Mouse (Mus musculus) hindbrain, embryonic 16.5 days (tissue): ENCODE data around the gene Gtf2e1. TPM values are rescaled to one million over a fixed set of nuclear protein-coding genes. Genes with fewer than 3 reads are reported as not detected.

Experiments used
- ATAC-seq: fragments of 200-750 bp; cut with Nextera tagmentation; 2 replicates; pipeline ENCODE4 v1.8.0; 2017; ENCODE audit warnings: moderate TSS enrichment, moderate library complexity
- H3K27ac ChIP-seq: fragments of 300-500 bp; sonication (generic); 2 replicates; pipeline ENCODE4 v1.5.1; 2014; ENCODE audit warnings: low read depth, mild to moderate bottlenecking, control low read depth, low read length, moderate library complexity
- H3K27me3 ChIP-seq: fragments of 300-500 bp; sonication (generic); replicated peaks from 2 replicates; pipeline ENCODE4 v1.6.1; 2014; ENCODE audit warnings: low read length; ENCODE audit not compliant: control insufficient read depth, insufficient read depth
- H3K36me3 ChIP-seq: fragments of 300-500 bp; sonication (generic); 2 replicates; pipeline ENCODE4 v1.6.1; 2014; ENCODE audit warnings: mild to moderate bottlenecking, low read length, moderate library complexity, mixed read lengths; ENCODE audit not compliant: control insufficient read depth, insufficient read depth
- H3K4me1 ChIP-seq: fragments of 300-500 bp; sonication (generic); 2 replicates; pipeline ENCODE4 v1.6.1; 2014; ENCODE audit warnings: low read depth, low read length; ENCODE audit not compliant: control insufficient read depth, insufficient read depth
- H3K4me2 ChIP-seq: fragments of 300-500 bp; sonication (generic); 2 replicates; pipeline ENCODE4 v1.6.1; 2014; ENCODE audit warnings: mild to moderate bottlenecking, low read length, control low read depth, moderate library complexity
- H3K4me3 ChIP-seq: fragments of 300-500 bp; sonication (generic); 2 replicates; pipeline ENCODE4 v1.5.1; 2014; ENCODE audit warnings: mild to moderate bottlenecking, low read length, control low read depth, moderate library complexity
- H3K9ac ChIP-seq: fragments of 300-500 bp; sonication (generic); 2 replicates; pipeline ENCODE4 v1.6.1; 2014; ENCODE audit warnings: low read depth, mild to moderate bottlenecking, control low read depth, low read length, moderate library complexity
- H3K9me3 ChIP-seq: fragments of 300-500 bp; sonication (generic); 2 replicates; pipeline ENCODE4 v1.6.1; 2014; ENCODE audit warnings: mild to moderate bottlenecking, low read length, moderate library complexity; ENCODE audit not compliant: control insufficient read depth
- WGBS: fragments of 180-500 bp; shearing (Covaris S2); extraction: QIAGEN DNeasy Blood & Tissue Kit; methylation state at CpG from one replicate; pipeline ENCODE4 v1.1.7; 2014; 5-methylcytosine and 5-hydroxymethylcytosine counted together
- polyA plus RNA-seq: library from polyadenylated mRNA; unstranded; fragments of >200 nt; fragmentation: Nextera tagmentation; extraction: Ambion mirVana; gene quantifications from 2 replicates; pipeline ENCODE4 v1.2.1, GENCODE M21; 2015

The Gtf2e1 gene
- polyA plus RNA-seq, 1 experiment from 2014 or later = 28.4 TPM

- Histone ChIP-seq H3K27ac (no peak overlapping the region), H3K4me3 (no peak overlapping the region), H3K9me3 (no peaks in the 10 kb centered on the region), H3K4me2 (no peak overlapping the region), H3K9ac (no peak overlapping the region), H3K4me1 (no peaks in the 10 kb centered on the region), H3K36me3 (peaks cover 14% of the 10 kb centered on the region), H3K27me3 (no peaks in the 10 kb centered on the region)
- WGBS = 78% methylated on average over 8 of the region's 8 CpGs
- ATAC-seq = no peak
Observed at GRCm38 (mm10) chr16:37514644-37515043, 24.9 kb downstream of the Gtf2e1 start.

- 85% methylated on average over 15 of the region's 15 CpGs for WGBS
- no peaks in the 10 kb centered on the region for H3K9me3 ChIP-seq
- ATAC-seq = no peak
Observed at GRCm38 (mm10) chr16:37511489-37511888, 28.1 kb downstream of the Gtf2e1 start.

GRCm38 (mm10) chr16:37506751-37507150, 32.8 kb downstream of the Gtf2e1 start:
- Histone ChIP-seq H3K9ac (no peak overlapping the region), H3K4me3 (no peak overlapping the region), H3K27ac (no peak overlapping the region), H3K4me1 (no peaks in the 10 kb centered on the region), H3K27me3 (no peaks in the 10 kb centered on the region), H3K9me3 (no peaks in the 10 kb centered on the region), H3K36me3 (peaks cover 7% of the 10 kb centered on the region), H3K4me2 (no peak overlapping the region)
- 80% methylated on average over 9 of the region's 9 CpGs for WGBS
- no peak for ATAC-seq

More at GRCm38 (mm10) chr16:37511489-37511888, 28.1 kb downstream of the Gtf2e1 start:
- no peaks in the 10 kb centered on the region for H3K27me3 ChIP-seq
- no peak overlapping the region for H3K27ac ChIP-seq
- H3K4me3 ChIP-seq = no peak overlapping the region
- no peaks in the 10 kb centered on the region for H3K4me1 ChIP-seq
- H3K9ac ChIP-seq = no peak overlapping the region
- H3K4me2 ChIP-seq = no peak overlapping the region
- peaks cover 13% of the 10 kb centered on the region for H3K36me3 ChIP-seq

- H3K27me3 ChIP-seq = no peaks in the 10 kb centered on the region
- H3K4me1 ChIP-seq = no peaks in the 10 kb centered on the region
- 34% methylated on average over 1 of the region's 1 CpGs for WGBS
- ATAC-seq = no peak; the same call in 1 of the 2 replicates
- no peak overlapping the region for H3K9ac ChIP-seq
- H3K4me3 ChIP-seq = no peak overlapping the region
- H3K36me3 ChIP-seq = no peaks in the 10 kb centered on the region
- no peaks in the 10 kb centered on the region for H3K9me3 ChIP-seq
- H3K4me2 ChIP-seq = no peak overlapping the region
- H3K27ac ChIP-seq = no peak overlapping the region
Observed at GRCm38 (mm10) chr16:37504517-37504916, 35.1 kb downstream of the Gtf2e1 start.

- Histone ChIP-seq H3K4me2 (no peak overlapping the region), H3K4me3 (no peak overlapping the region), H3K36me3 (no peaks in the 10 kb centered on the region), H3K27me3 (no peaks in the 10 kb centered on the region), H3K4me1 (no peaks in the 10 kb centered on the region), H3K9ac (no peak overlapping the region), H3K27ac (no peak overlapping the region), H3K9me3 (no peaks in the 10 kb centered on the region)
- 74% methylated on average over 9 of the region's 9 CpGs for WGBS
- no peak for ATAC-seq
Observed at GRCm38 (mm10) chr16:37498581-37498980, 41.0 kb downstream of the Gtf2e1 start.

- 74% methylated on average over 6 of the region's 6 CpGs for WGBS
- H3K36me3 ChIP-seq = no peaks in the 10 kb centered on the region
- ATAC-seq = peak; percentile 58; the same call in 1 of the 2 replicates
Observed at GRCm38 (mm10) chr16:37495017-37495416, 44.6 kb downstream of the Gtf2e1 start.

GRCm38 (mm10) chr16:37486826-37487612, 52.6 kb downstream of the Gtf2e1 start:
- WGBS = 12% methylated on average over 3 of the region's 3 CpGs
- Histone ChIP-seq H3K27ac (no peak overlapping the region), H3K4me2 (no peak overlapping the region), H3K9me3 (no peaks in the 10 kb centered on the region), H3K4me1 (no peaks in the 10 kb centered on the region), H3K4me3 (no peak overlapping the region), H3K9ac (no peak overlapping the region), H3K36me3 (no peaks in the 10 kb centered on the region), H3K27me3 (no peaks in the 10 kb centered on the region)
- peak; percentile 93 for ATAC-seq

More at GRCm38 (mm10) chr16:37495017-37495416, 44.6 kb downstream of the Gtf2e1 start:
- Histone ChIP-seq H3K27me3 (no peaks in the 10 kb centered on the region), H3K4me1 (no peaks in the 10 kb centered on the region), H3K9ac (no peak overlapping the region), H3K27ac (no peak overlapping the region), H3K4me3 (no peak overlapping the region), H3K9me3 (no peaks in the 10 kb centered on the region), H3K4me2 (no peak overlapping the region)

- no peak overlapping the region for H3K9ac ChIP-seq
- 48% methylated on average over 10 of the region's 10 CpGs for whole genome bisulfite sequencing
- H3K9me3 ChIP-seq = no peaks in the 10 kb centered on the region
- no peak overlapping the region for H3K27ac ChIP-seq
- H3K4me1 ChIP-seq = peaks cover 2% of the 10 kb centered on the region; the same call in 1 of the 2 replicates
- no peak overlapping the region for H3K4me2 ChIP-seq
- no peak overlapping the region for H3K4me3 ChIP-seq
- no peaks in the 10 kb centered on the region for H3K36me3 ChIP-seq
- peak; percentile 58; the same call in 1 of the 2 replicates for ATAC-seq
- no peaks in the 10 kb centered on the region for H3K27me3 ChIP-seq
Observed at GRCm38 (mm10) chr16:37478311-37479291, 61.0 kb downstream of the Gtf2e1 start.
